Mouse (Mus musculus) adrenal gland, adult (tissue): ENCODE data around the gene Col27a1.

Experiments
- DNase-seq, 2 experiments: peaks; one replicate each; pipeline ENCODE4 v3.0.0; 2022 to 2023; ENCODE audit warnings: low spot score in 1 of 2; ENCODE audit not compliant: inconsistent age in 2 of 2

Col27a1 gene

DNA sequence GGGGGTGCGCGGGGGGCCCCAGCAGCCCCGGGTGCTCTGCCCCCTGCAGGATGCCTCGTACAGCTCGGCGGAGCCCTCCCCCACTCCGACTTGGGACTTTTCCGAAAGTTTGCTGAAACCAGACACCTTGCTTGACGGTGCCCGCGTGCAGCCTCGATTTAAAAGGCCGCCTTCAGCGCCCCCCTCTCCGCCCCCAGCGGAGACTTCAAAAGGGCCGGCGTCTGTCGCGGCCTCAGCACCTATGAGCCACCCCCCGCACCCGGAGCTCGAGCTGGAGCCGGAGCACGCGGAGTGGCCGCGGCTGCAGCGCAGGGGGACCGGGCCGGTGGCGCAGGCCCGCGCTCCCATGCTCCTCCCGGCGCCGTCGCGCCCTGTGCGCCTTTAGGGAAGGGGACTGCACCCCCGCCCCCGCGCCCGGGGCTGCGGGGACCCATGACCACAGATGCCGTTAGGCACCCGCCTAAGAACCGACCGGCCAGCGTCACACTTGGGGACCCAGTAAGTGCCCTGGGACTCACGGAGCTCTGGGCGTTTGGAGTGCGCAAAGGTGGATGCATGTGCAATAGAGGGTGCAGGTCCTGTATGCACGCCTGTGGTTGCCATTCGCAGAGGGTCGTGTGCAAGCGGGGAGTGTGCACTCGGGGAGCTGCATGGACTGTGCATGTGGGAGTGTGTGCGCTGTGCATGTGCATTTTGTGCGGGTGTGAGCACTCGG, at the start of gene Col27a1:
Col27a1 (plus strand) TSS at position 98 of the 715 bp plus-strand sequence.
- DNase-seq: peak in 1 of 2 experiments; percentile 57

DNA sequence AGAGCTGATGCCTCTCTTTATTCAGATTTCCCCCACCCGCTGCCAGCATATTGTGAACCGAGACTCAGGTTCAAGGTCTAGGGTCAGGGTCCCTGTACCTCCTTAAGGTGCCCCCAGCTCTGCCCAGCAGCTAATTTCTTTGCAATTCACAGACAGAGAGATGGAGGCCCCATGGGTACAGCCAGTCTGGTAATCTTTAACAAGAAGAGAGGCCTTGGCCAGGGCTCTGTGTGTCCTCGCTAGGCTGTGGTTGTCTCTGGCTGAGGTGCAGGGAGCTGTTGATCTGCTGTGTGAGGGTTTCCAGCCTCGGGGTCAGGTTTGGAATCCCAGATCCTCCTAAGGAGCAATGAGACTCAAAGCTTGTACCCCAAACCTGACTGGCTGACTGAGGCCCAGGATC, 48.2 kb upstream of the Col27a1 start:
- no peak for DNase-seq

DNA sequence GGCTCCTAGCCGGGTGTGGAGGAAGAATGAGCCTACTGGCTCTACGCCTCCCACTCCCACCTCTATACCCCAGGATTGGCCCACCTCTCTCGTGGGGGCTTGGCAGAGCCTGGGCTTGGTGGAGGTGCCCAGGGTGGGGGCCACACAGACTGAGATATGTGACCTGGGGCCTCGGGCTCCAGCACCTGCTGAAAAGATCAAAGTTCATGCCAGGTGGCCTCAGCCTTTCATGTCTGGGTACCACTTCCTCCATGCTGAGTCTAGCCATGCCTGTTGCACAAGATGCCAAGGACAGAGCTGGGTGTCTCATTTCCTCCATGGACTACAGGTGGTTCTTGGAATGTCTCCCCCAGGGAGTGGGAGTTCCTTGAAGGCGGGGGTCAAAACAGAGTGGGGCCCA, 47.5 kb upstream of the Col27a1 start:
- no peak for DNase-seq

DNA sequence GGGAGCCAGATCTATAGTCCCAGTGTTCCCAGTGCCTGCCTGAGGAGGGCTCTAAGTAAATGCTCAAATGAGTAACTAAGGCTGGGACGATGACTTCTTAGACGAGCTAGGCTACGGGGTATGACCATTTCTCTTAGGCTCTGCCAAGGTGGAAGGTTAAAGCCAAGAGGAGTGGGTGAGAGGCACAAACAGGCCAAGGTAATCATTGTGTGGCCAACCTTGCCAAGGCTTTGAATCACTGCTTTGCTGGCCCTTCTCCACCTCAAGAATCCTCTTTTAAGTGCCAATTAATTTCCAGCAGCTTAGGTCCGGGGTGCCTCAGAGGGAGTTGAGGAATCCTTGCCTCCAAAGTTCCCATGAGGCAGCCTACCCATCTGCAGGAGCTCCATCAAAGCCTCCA, 43.7 kb upstream of the Col27a1 start:
- DNase-seq: no peak

DNA sequence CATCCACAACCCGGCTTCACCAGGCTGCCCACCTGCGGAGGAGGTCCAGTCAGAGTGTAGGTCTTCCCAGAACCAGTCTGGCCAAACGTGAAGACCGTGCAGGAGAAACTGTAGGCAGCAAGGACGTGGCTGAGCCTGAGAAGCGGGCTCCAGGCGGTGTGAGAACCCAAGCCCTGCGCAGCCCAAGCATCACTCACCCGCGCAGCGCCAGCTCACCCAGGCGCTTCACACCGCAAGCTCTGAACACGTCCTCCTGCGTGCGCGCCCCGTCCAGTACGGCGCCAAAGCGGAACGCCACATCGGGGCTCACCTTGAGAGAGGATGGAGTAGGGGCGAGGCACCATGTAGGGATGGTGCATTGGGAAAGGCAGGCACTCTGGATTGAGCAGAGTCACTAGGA, 42.7 kb upstream of the Col27a1 start:
- DNase-seq: no peak

DNA sequence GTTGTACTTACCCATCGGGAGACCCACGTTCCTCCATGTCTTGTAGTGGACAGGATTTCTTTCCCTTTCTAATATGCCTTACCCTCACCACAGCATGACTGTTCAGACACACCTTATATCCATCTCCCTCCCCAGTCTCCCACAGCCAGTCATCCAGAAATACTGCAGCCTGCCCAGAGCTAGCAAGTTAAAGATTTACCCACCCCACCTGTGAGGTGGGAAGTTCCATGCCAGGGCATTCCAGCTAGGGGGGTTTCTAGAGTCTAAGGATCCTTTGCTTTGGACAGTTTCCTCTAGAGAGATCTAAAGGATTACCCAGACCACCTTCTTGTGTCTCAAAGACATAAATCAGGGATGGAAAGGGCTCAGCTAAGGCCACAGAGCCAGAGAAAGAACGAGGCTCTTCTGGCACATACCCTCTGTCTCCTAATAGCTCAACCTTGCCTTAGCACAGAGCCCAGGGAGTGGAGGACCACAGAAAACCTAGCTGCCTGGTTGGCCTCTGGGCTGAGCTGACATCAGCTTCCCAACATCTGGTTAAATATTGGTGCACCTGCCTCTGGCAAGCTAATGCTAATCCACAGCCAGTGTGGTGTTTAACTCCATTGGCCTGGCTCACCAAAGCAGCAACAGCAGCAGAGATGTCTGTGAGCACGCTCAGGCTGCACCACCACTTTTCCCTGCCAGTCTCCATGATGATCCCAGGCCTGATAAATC, 41.7 kb upstream of the Col27a1 start, which contains the start of gene Kif12:
Kif12 (minus strand) TSS at position 163 of the 717 bp plus-strand sequence.
- DNase-seq: no peak

DNA sequence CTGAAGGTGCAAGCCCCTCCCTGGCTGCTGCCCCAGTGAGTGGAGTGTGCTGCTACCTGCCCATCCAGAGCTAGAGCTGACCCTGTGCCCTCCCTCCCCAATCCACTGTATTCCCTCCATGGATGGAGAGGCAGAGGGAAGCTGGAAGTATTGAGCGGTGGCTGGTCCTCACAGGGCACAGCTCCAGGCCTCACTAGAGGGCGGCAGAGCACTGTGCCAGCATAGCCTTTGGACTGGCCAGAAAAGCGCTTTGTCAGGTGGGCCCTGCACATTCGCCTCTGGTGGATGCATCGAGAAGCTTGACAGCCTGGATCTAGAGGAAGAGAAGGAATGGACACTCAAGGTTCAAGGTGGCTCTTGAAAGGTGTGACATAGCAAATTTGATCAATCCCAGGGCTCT, 32.2 kb upstream of the Col27a1 start:
- DNase-seq: peak; percentile 48 to 71

DNA sequence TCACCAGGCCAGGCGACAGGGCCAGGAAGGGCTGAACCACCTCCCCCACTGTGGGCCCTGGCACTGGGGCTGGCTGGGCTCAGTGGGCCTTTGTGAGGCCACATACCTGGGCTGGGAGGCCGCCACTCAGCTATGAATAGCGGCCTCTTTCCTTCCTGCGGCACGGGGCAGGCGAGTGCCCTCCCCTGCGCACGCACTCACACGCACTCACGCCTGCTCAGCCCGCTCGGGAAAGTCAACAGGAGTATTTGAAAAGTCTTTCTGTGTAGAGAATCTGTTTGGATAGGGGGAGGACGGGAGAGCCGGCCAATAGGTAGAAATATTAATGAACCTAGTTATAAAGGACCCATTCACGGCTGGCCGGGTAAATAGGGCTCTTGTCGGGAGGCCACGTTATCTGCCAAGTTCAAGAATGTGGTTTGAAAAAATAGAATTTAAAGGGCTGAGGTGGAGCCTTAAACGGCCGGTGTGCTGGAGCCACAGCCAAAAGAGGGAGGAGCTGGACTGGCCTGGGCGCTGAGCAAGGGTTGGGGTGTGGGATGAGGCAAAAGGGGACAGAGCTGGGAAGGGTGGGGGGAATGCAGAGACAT, 27.4 kb upstream of the Col27a1 start:
- no peak for DNase-seq

DNA sequence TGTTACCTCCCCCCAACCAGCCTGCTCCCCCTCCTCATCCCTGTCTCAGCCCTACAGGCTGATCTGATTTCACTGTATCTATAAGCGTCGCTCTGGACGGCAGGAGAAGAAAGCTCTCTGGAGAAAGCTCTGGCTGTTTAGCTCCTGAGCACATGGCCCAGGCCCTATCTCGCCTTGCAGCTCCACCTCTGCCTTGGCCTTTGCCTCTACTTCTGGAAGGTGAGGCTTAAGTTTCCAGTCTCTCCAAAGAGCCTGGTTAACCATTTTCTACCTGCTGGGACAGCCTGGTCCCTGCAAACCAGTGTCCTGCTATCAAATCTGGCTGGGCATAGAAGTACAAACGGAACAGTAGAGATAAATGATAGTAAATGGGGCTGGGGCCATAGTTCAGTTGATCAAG, 22.2 kb upstream of the Col27a1 start:
- DNase-seq: no peak

DNA sequence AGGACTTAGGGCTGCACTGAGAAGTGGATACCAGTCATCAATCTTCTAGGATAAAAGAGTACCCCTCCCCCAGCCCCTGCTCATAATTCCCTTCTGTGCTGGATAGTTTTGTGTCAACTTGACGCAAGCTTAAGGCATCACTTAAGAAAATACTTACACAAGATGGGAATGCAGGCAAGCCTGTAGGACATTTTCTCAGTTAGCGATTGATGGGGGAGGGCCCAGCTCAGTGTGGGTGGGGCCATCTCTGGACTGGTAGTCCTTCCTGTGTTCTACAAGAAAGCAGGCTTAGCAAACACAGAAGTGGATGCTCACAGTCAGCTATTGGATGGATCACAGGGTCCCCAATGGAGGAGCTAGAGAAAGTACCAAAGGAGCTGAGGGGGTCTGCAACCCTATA, 19.4 kb upstream of the Col27a1 start:
- no peak for DNase-seq

DNA sequence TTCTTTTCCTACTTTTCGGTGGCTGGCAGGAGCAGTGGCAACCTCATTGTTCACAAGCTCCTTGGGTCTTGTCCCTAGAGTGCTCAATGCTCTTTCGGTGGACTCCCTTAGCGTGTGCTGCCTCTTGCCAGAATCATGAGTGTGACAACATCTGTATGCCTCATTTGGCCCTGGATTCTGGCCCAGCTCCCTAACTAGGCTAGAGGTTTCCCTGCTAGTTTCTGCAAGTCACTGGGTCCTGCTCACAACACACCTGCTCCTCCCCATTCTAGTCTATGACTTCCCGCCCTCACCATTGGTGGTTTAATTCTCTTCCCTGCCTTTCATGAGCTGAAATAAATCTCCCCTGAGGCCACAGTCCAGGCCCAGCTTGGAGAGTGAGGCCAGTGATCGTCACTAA, 14.4 kb upstream of the Col27a1 start:
- DNase-seq: peak in 1 of 2 experiments; percentile 47

DNA sequence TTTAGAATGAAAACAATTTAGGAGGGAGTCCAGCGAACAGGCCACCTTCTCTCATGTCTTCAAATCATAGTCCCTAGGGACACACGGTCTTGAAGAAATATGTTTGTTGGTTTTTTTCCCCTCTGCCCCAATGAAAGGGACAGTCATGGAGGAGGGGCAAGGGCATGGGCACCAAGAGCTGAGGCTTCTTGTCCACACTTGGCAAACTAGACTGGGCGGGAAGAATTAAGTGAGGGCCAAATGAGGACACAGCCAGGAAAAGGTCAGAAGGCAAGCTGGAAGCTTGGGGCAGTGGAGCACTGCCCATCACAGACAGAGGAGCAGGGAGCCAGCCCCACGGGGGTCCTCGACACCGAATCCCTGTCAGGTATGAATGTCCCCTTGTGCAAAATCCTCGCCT, 9.9 kb upstream of the Col27a1 start:
- peak in 1 of 2 experiments; percentile 41 for DNase-seq

DNA sequence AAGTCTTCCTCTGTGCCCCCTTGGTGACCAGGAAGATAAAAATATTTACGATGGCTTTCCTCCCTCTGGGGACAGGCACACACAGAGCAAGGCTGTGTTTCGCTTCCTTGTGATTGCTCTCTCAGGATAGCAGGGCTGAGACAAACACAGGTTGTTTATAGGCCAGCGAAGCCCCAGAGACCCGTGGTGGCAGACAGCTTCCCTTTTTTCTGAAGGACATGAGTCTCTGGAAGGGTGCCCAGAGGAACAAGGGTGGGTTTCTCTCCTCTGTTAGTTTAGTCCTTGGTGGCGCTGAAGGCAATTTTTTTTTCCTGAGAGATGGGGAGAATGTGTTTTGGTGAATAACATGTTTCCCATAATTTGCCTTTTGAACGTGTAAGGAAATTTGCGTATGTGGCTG, 8.2 kb upstream of the Col27a1 start:
- no peak for DNase-seq

DNA sequence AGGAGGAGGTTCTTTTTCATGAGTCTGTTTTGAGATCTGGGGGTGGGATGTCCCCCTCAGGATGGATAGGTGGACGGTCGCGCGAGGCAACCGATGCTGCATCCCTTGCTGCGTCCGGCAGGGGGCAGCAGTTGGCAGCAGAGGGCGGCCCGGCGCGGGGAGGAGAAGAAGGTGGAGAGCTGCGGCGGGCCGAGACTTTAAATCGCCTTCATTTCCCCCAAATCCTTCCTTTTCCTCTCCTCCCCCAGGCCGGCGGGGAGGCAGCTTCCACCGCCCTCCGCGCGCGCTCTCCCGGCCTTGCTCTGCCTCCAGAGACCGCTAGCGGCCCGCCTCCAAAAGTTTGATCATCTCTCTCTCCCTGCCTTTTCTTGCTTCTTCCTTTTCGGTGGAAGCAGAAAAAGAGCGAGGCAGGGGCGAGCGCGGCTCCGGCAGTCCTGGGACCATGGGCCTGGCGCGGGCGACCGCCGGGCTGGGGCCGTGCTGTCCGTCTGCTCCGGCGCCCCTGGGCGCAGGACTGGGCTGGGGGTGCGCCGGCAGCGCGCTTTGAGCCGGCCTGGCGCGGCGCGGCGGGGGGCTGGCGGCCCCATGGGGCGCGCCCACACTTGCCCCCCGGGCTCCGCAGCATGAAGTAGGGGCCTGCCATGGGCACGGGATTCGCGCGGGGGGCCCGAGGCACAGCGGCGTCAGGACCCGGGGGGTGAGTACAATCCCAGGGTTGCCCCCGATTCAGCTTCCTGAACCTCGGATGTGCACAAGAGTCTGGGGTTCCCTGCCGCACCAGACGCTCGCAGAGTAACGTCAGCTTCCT, 1.6 kb downstream of the Col27a1 start:
- DNase-seq: peak; percentile 80 to 93

DNA sequence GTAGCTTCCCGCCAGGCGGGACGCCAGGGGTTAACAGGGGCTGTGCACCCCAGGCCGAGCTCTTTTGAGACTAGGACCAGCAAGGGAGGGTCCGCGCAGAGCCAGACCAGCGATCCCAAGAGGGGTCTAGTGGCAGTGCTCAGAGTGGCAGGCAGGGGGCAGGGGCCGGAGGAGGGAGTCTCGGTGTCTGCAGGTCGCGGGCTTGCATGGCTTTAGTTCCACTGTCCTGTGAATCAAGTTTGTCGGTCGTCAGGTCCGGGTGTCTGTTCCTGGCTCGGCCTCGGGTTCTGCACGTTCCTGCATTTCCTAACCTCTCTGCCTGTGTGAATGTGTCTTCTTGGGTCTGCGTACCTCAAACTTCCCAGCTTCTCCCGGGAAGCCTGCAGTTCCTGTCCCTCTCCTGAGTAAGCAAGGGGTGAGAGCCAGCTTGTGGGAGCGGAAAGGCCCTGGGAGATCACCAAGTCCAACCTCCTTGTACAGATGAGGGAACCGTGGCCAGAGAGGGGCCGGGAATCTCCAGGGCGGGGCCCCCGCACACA, 2.3 kb downstream of the Col27a1 start:
- DNase-seq: peak; percentile 57 to 81

DNA sequence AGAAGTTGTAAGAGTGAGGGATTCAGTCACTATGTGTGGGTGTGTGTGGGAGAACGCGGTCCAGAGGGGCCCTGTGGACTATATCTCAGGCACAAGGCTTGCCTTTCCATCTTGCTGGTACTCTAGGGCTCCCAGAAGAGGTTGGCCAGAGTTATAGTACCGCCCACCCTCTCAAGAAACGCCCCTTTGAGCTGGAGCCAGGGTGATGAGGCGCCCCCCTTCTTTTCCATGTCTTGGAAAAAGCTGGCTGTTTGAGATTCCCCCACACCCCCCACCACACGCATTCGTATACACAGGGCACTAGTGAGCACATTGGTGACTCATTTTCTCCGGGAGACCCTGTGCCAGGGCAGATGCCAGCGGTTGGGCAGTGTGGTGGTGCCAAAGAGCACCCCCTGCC, 2.8 kb downstream of the Col27a1 start:
- peak in 1 of 2 experiments; percentile 54 for DNase-seq

DNA sequence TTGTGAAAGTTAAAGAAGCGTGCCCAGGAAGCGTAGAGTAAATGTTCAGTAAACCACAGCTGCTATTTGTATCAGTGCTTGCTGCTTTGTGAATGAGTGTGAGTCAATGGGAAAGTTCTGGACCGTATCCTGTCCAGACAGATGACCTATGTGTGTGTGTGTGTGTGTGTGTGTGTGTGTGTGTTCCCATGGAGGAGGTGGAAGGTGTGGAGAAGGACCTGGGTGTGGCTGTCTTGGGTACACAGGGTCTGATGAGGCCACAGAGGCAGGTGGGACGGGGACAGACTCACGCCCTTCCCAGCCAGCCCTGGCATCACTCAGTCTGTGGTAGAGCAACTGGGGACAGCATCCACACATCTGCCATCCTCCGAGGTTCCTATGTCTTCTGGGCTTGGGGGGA, 3.7 kb downstream of the Col27a1 start:
- peak in 1 of 2 experiments; percentile 24 for DNase-seq

DNA sequence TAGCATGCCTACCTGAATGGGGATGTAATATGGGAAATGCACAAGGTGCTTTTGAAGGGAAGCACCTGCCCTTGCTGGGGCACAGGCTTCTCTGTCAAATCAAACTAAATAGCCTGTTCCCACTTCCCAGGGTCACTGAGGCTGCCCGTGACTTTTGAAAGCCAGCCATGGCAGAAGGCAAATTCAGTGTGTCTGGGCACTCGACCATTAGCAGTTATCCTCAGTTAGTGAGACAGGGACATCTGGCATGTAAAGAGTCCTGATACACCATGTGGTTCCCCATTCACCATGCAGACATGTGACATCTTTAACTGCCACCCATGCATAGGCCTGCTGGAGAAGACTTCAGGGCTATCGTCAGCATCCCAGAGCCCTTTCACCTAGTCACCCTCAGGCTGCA, 5.3 kb downstream of the Col27a1 start:
- no peak for DNase-seq

DNA sequence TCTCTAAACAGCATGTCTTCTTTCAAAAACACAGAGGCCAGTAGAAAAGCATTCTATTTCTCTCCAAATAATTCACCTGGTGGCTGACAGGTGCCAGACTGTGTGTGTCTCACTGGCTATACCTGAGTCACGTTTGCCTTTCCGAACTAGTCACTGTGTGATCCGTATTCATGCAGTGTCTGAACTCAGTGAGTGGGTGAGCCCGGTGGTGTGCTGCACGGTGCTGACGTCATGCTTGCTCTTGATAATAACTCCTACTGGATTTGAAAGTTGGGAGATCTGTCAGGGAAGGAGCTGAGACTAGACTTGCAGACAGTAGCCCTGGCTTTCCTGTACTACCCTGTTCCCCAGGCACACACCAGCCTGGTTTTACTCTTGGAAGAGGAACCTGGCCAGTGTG, 5.8 kb downstream of the Col27a1 start:
- DNase-seq: peak in 1 of 2 experiments; percentile 30

DNA sequence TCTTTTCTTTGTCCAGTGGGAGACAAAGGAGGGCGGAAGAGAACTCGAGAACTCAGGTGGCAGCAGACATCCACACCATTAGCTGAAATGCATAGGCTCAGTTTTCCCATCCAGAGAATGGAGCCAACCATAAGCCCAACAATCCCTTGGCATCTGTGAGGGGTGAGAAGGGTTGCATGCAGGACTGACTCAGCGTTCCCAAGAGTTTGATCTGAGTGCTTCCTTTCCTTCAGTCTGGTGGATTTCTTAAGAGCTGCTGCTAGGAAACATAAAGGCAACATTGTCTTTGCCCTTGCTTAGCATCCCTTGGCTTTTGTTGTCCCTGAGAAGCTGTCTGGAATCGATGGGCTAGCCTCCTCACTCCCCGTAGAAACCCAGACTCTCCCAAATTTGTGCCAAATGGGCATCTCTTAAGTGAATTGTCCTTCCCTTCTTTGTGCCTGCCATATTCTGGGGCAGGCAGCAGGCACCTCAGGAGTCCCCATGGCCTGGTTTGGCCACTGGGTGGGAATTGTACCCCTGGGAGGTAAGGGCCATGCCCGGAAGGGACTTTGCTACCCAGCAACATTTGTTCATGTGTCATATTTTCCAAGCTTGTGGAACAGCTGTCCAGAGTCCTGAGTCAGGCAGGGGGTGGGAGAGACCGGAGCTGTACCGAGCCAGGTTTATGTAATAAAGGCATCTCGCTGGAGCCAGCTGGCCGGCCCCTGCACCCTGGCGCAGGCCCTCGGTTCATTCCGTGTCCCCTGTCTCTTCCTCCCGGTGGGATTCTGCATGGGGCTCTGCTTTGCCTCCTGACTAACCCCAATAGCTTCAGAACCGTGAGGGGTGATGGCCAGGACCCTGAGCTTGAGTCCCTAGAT, 7.5 kb downstream of the Col27a1 start:
- peak in 1 of 2 experiments; percentile 67 for DNase-seq
